Mouse (Mus musculus): ENCODE results near the gene Oxsm. TPM values are rescaled to one million over a fixed set of nuclear protein-coding genes. Genes with fewer than 3 reads are reported as not detected.

Oxsm gene
- 2.7 and 2.9 TPM in 2 replicates for polyA plus RNA-seq (2012; rRNA removed)

DNA sequence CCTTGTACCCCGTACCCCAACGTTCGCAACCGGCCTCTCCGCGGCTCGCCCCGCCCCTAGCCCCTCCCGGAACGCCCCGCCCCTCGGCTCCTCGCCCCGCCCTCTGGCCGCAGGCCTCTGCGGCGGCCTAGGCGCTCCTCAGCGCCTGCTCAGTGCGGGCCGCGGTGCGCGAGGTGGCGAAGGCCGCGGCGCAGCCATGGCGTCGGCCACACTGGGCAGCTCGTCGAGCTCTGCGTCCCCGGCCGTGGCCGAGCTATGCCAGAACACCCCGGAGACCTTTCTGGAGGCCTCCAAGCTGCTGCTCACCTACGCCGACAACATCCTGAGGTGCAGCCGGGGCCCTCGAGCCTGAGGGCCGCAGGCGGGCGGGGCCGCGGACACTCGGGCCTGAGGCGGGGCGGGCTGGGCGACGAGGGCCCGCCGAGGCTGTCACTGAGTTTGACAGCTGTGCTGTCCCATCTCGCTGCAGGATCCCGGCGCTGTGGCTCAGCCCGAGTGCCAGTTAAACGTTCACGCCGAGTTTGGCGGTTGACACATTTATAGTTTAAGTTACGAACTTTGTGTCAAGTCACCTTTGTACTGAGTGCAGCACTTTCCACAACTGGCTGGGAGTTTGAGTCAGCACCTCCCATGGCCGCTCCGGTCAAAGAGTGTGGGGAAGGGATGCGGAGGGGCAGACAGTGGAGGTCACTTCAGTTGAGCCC is at the start of gene Oxsm, which contains the start of gene Ngly1:
TSS of gene Oxsm (minus strand) at position 638 of the 704 bp plus-strand sequence.
TSS of gene Ngly1 (plus strand) at position 110 of the 704 bp plus-strand sequence.
- TF ChIP-seq CTCF (IDR thresholded peaks at IDR 0.05; ENCODE audit: extremely low read depth, insufficient read depth, insufficient read length, insufficient replicate concordance) (no peak), POLR2A (IDR thresholded peaks at IDR 0.05; ENCODE audit: low read depth, low read length) (peak; percentile 99)
- peak; percentile 58 to 85 for DNase-seq (ENCODE audit: low read depth in 1 of 2, low spot score in 2 of 2)
- Histone ChIP-seq H3K27me3 (ENCODE audit: control insufficient read depth, insufficient read depth, low read length) (no peaks in the 10 kb centered on the region), H3K4me3 (ENCODE audit: extremely low read depth, insufficient read depth, insufficient read length) (peak within 1 kb of the TSS; percentile 87), H3K27ac (ENCODE audit: insufficient read depth, low read length) (peak within 1 kb of the TSS; percentile 93), H3K4me1 (ENCODE audit: control insufficient read depth, insufficient read depth, insufficient read length) (no peaks in the 10 kb centered on the region), H3K36me3 (ENCODE audit: control insufficient read depth, insufficient read depth, low read length) (no peaks in the 10 kb centered on the region)
- under 1% methylated on average over 65 of the region's 65 CpGs for WGBS

GRCm38 (mm10) chr14:16296816-16297468 is 47.3 kb upstream of the Oxsm start:
- H3K36me3 ChIP-seq (ENCODE audit: control insufficient read depth, insufficient read depth, low read length) = peaks cover 12% of the 10 kb centered on the region
- TF ChIP-seq POLR2A (IDR thresholded peaks at IDR 0.05; ENCODE audit: low read depth, low read length) (no peak), CTCF (IDR thresholded peaks at IDR 0.05; ENCODE audit: extremely low read depth, insufficient read depth, insufficient read length, insufficient replicate concordance) (no peak)
- no peak overlapping the region for H3K27ac ChIP-seq (ENCODE audit: insufficient read depth, low read length)
- no peak for DNase-seq (ENCODE audit: low read depth in 1 of 2, low spot score in 2 of 2)
- H3K4me3 ChIP-seq (ENCODE audit: extremely low read depth, insufficient read depth, insufficient read length) = no peak overlapping the region
- WGBS = 84% methylated on average over 2 of the region's 2 CpGs
- no peaks in the 10 kb centered on the region for H3K4me1 ChIP-seq (ENCODE audit: control insufficient read depth, insufficient read depth, insufficient read length)
- H3K27me3 ChIP-seq (ENCODE audit: control insufficient read depth, insufficient read depth, low read length) = no peaks in the 10 kb centered on the region

DNA sequence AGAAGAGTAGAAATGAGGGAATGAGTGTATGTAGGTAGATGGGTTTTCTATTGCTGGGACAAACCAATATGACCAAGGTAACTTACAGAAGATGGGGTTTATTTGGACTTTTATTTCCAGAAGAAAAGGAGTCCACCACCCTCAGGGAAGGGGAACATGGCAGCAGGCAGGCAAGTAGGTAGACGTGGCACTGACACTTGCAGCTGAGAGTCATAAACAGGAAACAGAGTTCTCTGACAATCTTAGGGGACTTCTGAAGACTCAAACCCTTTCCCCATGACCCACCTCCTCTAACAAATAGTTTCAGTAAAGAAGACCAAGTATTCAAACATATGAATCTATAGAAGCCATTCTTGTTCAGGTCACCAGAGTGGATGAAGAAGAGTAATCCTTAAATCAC is 44.3 kb upstream of the Oxsm start:
- WGBS = 61% methylated on average over 1 of the region's 1 CpGs

GRCm38 (mm10) chr14:16293015-16293414 is 43.4 kb upstream of the Oxsm start:
- peaks cover 11% of the 10 kb centered on the region for H3K36me3 ChIP-seq (ENCODE audit: control insufficient read depth, insufficient read depth, low read length)
- DNase-seq (ENCODE audit: low read depth in 1 of 2, low spot score in 2 of 2) = no peak
- no peaks in the 10 kb centered on the region for H3K4me1 ChIP-seq (ENCODE audit: control insufficient read depth, insufficient read depth, insufficient read length)
- no peak for TF ChIP-seq POLR2A (IDR thresholded peaks at IDR 0.05; ENCODE audit: low read depth, low read length)
- no peak for TF ChIP-seq CTCF (IDR thresholded peaks at IDR 0.05; ENCODE audit: extremely low read depth, insufficient read depth, insufficient read length, insufficient replicate concordance)
- no peaks in the 10 kb centered on the region for H3K27me3 ChIP-seq (ENCODE audit: control insufficient read depth, insufficient read depth, low read length)
- no peak overlapping the region for H3K4me3 ChIP-seq (ENCODE audit: extremely low read depth, insufficient read depth, insufficient read length)
- H3K27ac ChIP-seq (ENCODE audit: insufficient read depth, low read length) = no peak overlapping the region

More for the DNA sequence above, 44.3 kb upstream of the Oxsm start:
- TF ChIP-seq CTCF (IDR thresholded peaks at IDR 0.05; ENCODE audit: extremely low read depth, insufficient read depth, insufficient read length, insufficient replicate concordance) (no peak), POLR2A (IDR thresholded peaks at IDR 0.05; ENCODE audit: low read depth, low read length) (no peak)
- H3K4me1 ChIP-seq (ENCODE audit: control insufficient read depth, insufficient read depth, insufficient read length) = no peaks in the 10 kb centered on the region
- no peak overlapping the region for H3K27ac ChIP-seq (ENCODE audit: insufficient read depth, low read length)
- H3K4me3 ChIP-seq (ENCODE audit: extremely low read depth, insufficient read depth, insufficient read length) = no peak overlapping the region
- H3K27me3 ChIP-seq (ENCODE audit: control insufficient read depth, insufficient read depth, low read length) = no peaks in the 10 kb centered on the region
- peaks cover 10% of the 10 kb centered on the region for H3K36me3 ChIP-seq (ENCODE audit: control insufficient read depth, insufficient read depth, low read length)
- no peak for DNase-seq (ENCODE audit: low read depth in 1 of 2, low spot score in 2 of 2)

DNA sequence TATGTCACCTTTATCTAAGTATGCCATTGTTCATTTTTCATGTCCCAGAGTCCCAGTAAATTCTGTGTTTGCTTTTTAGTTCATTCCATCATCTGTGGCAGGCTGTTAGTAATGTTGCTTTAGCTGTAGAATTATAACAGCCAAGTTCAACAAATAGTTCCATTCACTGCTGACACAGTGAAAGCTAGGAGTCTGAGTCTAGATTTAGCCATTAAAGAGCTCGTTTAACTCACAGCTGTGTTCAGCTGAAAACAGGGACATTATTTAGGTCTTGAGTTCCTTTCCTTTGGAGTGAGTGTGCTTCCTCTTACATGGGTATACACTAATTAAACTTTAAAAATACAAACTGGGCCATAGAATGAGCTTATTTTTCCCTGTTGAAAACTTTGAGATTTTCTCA is 42.8 kb upstream of the Oxsm start:
- H3K27ac ChIP-seq (ENCODE audit: insufficient read depth, low read length) = no peak overlapping the region
- H3K27me3 ChIP-seq (ENCODE audit: control insufficient read depth, insufficient read depth, low read length) = no peaks in the 10 kb centered on the region
- WGBS = 62% methylated on average over 1 of the region's 1 CpGs
- no peak for DNase-seq (ENCODE audit: low read depth in 1 of 2, low spot score in 2 of 2)
- TF ChIP-seq POLR2A (IDR thresholded peaks at IDR 0.05; ENCODE audit: low read depth, low read length) (no peak), CTCF (IDR thresholded peaks at IDR 0.05; ENCODE audit: extremely low read depth, insufficient read depth, insufficient read length, insufficient replicate concordance) (no peak)
- no peaks in the 10 kb centered on the region for H3K4me1 ChIP-seq (ENCODE audit: control insufficient read depth, insufficient read depth, insufficient read length)
- H3K4me3 ChIP-seq (ENCODE audit: extremely low read depth, insufficient read depth, insufficient read length) = no peak overlapping the region
- H3K36me3 ChIP-seq (ENCODE audit: control insufficient read depth, insufficient read depth, low read length) = peaks cover 11% of the 10 kb centered on the region

- H3K27ac ChIP-seq (ENCODE audit: insufficient read depth, low read length) = no peak overlapping the region
- 94% methylated on average over 4 of the region's 4 CpGs for WGBS
- no peak for TF ChIP-seq CTCF (IDR thresholded peaks at IDR 0.05; ENCODE audit: extremely low read depth, insufficient read depth, insufficient read length, insufficient replicate concordance)
These were observed 34.4 kb upstream of the Oxsm start for GRCm38 (mm10) chr14:16283966-16284365.

GRCm38 (mm10) chr14:16279196-16279595 is 29.6 kb upstream of the Oxsm start:
- Histone ChIP-seq H3K27ac (ENCODE audit: insufficient read depth, low read length) (no peak overlapping the region), H3K4me3 (ENCODE audit: extremely low read depth, insufficient read depth, insufficient read length) (no peak overlapping the region), H3K4me1 (ENCODE audit: control insufficient read depth, insufficient read depth, insufficient read length) (no peaks in the 10 kb centered on the region), H3K27me3 (ENCODE audit: control insufficient read depth, insufficient read depth, low read length) (no peaks in the 10 kb centered on the region), H3K36me3 (ENCODE audit: control insufficient read depth, insufficient read depth, low read length) (peaks cover 5% of the 10 kb centered on the region)
- TF ChIP-seq POLR2A (IDR thresholded peaks at IDR 0.05; ENCODE audit: low read depth, low read length) (no peak), CTCF (IDR thresholded peaks at IDR 0.05; ENCODE audit: extremely low read depth, insufficient read depth, insufficient read length, insufficient replicate concordance) (no peak)
- WGBS = 86% methylated on average over 4 of the region's 4 CpGs
- no peak for DNase-seq (ENCODE audit: low read depth in 1 of 2, low spot score in 2 of 2)

More at GRCm38 (mm10) chr14:16283966-16284365, 34.4 kb upstream of the Oxsm start:
- Histone ChIP-seq H3K36me3 (ENCODE audit: control insufficient read depth, insufficient read depth, low read length) (peaks cover 5% of the 10 kb centered on the region; the same call in 1 of the 2 replicates), H3K4me1 (ENCODE audit: control insufficient read depth, insufficient read depth, insufficient read length) (no peaks in the 10 kb centered on the region), H3K4me3 (ENCODE audit: extremely low read depth, insufficient read depth, insufficient read length) (no peak overlapping the region), H3K27me3 (ENCODE audit: control insufficient read depth, insufficient read depth, low read length) (no peaks in the 10 kb centered on the region)
- no peak for DNase-seq (ENCODE audit: low read depth in 1 of 2, low spot score in 2 of 2)
